Mouse (Mus musculus): ENCODE results near the gene Mpl. TPM values are rescaled to one million over a fixed set of nuclear protein-coding genes. Genes with fewer than 3 reads are reported as not detected.

The Mpl gene
- polyA plus RNA-seq, 1 experiment, result 0.26 TPM

DNA sequence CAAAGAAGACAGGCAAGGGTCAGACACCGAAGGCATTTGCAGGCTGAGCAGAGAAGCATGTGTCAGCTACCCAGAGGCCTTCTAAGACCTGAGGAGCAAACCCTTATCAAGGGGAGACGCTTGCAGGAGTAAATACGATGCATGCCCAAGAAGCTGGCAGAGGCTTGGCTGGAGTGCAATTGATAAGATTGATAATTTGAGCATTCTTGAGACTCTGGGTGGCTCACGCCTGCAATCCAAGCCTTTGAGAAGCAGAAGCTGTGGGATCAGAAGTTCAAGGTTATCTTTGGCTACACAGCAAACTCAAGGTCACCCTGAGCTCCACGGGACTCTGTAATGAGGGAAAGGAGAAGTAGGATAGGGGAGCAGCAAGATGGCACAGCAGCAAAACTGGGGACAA lies 55.4 kb downstream of the Mpl start:
- no peak for DNase-seq (ENCODE audit: low read depth)
- TF ChIP-seq CTCF (IDR thresholded peaks at IDR 0.05; ENCODE audit: borderline replicate concordance, extremely low read depth, insufficient read depth, insufficient read length), result no peak
- TF ChIP-seq POLR2A (IDR thresholded peaks at IDR 0.05; ENCODE audit: borderline replicate concordance, extremely low read depth, insufficient read depth, insufficient read length, poor library complexity, severe bottlenecking), result no peak

DNA sequence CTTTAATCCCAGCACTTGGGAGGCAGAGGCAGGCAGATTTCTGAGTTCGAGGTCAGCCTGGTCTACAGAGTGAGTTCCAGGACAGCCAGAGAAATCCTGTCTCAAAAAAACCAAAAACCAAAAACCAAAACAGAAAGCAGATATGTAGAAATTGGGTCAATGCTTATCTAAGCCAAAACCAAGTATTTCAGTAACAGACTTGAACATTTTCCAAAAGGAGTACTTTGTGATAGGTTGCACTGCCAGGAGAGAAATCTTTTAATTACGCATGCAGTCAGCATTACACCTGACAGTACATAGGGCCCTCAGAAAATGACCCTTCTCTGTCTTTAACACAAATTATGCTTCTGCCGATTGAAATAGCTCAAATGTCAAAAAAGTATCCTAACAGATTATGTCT lies 55.9 kb downstream of the Mpl start:
- no peak for TF ChIP-seq CTCF (IDR thresholded peaks at IDR 0.05; ENCODE audit: borderline replicate concordance, extremely low read depth, insufficient read depth, insufficient read length)
- TF ChIP-seq POLR2A (IDR thresholded peaks at IDR 0.05; ENCODE audit: borderline replicate concordance, extremely low read depth, insufficient read depth, insufficient read length, poor library complexity, severe bottlenecking), result no peak
- no peak for DNase-seq (ENCODE audit: low read depth)

DNA sequence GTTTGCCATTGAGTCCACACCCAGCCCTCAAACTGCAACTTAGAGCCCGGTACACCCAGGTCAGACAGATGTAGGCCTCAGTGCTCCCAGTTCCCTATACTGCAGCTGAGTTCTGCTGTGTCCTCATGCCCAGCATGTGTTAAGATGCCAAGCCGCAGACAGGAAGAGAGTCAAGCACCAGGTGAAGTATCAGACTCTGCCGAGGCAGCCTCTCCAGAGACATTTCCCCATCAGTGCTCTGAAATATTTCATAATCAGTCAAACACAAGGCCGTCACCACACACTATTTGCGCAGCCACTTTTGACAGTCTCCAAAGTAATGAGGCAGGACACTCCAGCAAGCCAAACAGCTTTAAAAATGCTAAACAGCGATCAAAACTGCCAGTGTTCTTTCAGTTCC lies 58.9 kb downstream of the Mpl start:
- DNase-seq (ENCODE audit: low read depth), result no peak
- TF ChIP-seq POLR2A (IDR thresholded peaks at IDR 0.05; ENCODE audit: borderline replicate concordance, extremely low read depth, insufficient read depth, insufficient read length, poor library complexity, severe bottlenecking) (no peak), CTCF (IDR thresholded peaks at IDR 0.05; ENCODE audit: borderline replicate concordance, extremely low read depth, insufficient read depth, insufficient read length) (no peak)

DNA sequence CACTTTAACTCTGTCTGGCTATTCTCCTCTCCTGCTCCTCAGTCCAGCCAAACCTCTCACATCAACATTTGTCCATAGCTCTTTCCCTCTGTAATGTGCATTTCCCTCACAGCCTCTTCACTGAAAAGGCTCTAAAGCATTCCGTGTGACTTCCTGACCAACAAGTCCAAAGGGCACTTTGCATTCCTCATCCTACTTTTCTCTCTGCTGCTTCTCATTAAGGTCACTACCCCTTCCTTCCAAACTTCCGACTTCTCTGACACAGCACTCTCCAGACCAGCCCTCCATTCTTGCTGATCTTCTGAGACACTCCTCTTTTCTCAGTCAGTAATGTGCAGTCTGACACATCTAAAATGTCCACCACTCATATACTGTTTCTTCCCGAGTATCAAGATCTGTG lies 60.9 kb downstream of the Mpl start:
- TF ChIP-seq POLR2A (IDR thresholded peaks at IDR 0.05; ENCODE audit: borderline replicate concordance, extremely low read depth, insufficient read depth, insufficient read length, poor library complexity, severe bottlenecking) (no peak), CTCF (IDR thresholded peaks at IDR 0.05; ENCODE audit: borderline replicate concordance, extremely low read depth, insufficient read depth, insufficient read length) (no peak)
- no peak for DNase-seq (ENCODE audit: low read depth)

DNA sequence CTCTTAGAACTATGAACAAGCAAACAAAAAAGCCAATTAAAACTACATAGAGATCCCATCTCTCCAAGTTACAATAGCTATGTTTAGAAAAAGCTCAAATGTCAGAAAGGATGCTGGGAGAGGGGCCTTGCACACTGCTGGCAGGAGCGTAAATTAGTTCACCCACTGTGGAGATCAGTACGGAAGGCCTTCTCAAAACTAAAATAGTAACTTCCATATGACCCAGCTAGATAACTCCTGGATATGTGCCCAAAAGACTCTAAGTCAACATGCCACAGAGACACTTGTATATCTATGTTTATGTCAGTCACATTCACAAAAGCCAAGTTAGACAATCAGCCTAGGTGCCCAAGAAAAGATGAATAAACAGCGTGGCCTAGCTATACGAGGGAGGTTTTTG lies 62.0 kb downstream of the Mpl start:
- no peak for DNase-seq (ENCODE audit: low read depth)
- TF ChIP-seq POLR2A (IDR thresholded peaks at IDR 0.05; ENCODE audit: borderline replicate concordance, extremely low read depth, insufficient read depth, insufficient read length, poor library complexity, severe bottlenecking) (no peak), CTCF (IDR thresholded peaks at IDR 0.05; ENCODE audit: borderline replicate concordance, extremely low read depth, insufficient read depth, insufficient read length) (no peak)

DNA sequence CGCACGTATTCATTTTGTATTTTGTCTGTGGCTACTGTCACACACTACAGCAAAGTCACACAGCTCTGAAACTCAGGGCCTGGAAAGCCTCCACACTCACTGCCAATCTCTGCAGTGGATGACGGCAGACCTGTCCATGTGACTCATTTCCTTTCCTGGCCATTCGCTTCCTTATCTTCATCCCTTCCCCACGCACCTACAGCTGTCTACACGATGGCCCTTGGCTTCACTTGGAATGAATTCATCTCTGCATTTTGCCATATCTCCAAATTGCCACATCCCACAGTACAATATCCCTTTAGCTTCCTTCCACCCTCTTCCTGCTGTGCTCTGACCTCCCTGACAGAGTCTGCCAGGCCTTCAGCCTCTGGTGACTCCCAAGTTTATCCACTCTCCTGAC lies 62.8 kb downstream of the Mpl start:
- TF ChIP-seq POLR2A (IDR thresholded peaks at IDR 0.05; ENCODE audit: borderline replicate concordance, extremely low read depth, insufficient read depth, insufficient read length, poor library complexity, severe bottlenecking) (no peak), CTCF (IDR thresholded peaks at IDR 0.05; ENCODE audit: borderline replicate concordance, extremely low read depth, insufficient read depth, insufficient read length) (no peak)
- DNase-seq (ENCODE audit: low read depth), result no peak

Other genes starting within 250 kb of the Mpl start
- 99.7 and 154 TPM in 2 replicates for gene Ptprf, start 166.1 kb downstream of the Mpl start, polyA plus RNA-seq (2012; rRNA removed)
- gene Szt2, start 48.2 kb downstream of the Mpl start, polyA plus RNA-seq (2012; rRNA removed), result 32.5 and 48.7 TPM in 2 replicates
- 83.4 and 95.1 TPM in 2 replicates for gene Med8, start 48.2 kb downstream of the Mpl start, polyA plus RNA-seq (2012; rRNA removed)
- 48.5 and 56.6 TPM in 2 replicates for gene Elovl1, start 29.4 kb downstream of the Mpl start, polyA plus RNA-seq (2012; rRNA removed)
- gene Cdc20, start 20.2 kb downstream of the Mpl start, polyA plus RNA-seq (2012; rRNA removed), result 54.5 and 108 TPM in 2 replicates
- gene Tie1, start 32.5 kb upstream of the Mpl start, polyA plus RNA-seq (2012; rRNA removed), result 18.8 and 23.1 TPM in 2 replicates
- 0.27 and 0.29 TPM in 2 replicates for gene 2610528J11Rik, start 69.5 kb upstream of the Mpl start, polyA plus RNA-seq (2012; rRNA removed)
- 0.49 and 0.82 TPM in 2 replicates for gene Tmem125, start 86.5 kb upstream of the Mpl start, polyA plus RNA-seq (2012; rRNA removed)
- gene Cfap57, start 163.3 kb upstream of the Mpl start, polyA plus RNA-seq (2012; rRNA removed), result 0.72 and 1.5 TPM in 2 replicates
- gene Ebna1bp2, start 163.3 kb upstream of the Mpl start, polyA plus RNA-seq (2012; rRNA removed), result 67.7 and 74.9 TPM in 2 replicates
- not detected in 2 replicates for gene Olfr62, start 201.4 kb upstream of the Mpl start, polyA plus RNA-seq (2012; rRNA removed)
- 0.05 TPM in 2 replicates for gene Olfr1342, start 235.2 kb upstream of the Mpl start, polyA plus RNA-seq (2012; rRNA removed)
- not detected in 2 replicates for gene Olfr1341, start 246.0 kb upstream of the Mpl start, polyA plus RNA-seq (2012; rRNA removed)